Mouse (Mus musculus): ENCODE measurements around the gene Acaa1a. TPM values are rescaled to one million over a fixed set of nuclear protein-coding genes. Genes with fewer than 3 reads are reported as not detected.

Acaa1a gene
- polyA plus RNA-seq, 1 experiment from 2014 or later, result 122 TPM

DNA sequence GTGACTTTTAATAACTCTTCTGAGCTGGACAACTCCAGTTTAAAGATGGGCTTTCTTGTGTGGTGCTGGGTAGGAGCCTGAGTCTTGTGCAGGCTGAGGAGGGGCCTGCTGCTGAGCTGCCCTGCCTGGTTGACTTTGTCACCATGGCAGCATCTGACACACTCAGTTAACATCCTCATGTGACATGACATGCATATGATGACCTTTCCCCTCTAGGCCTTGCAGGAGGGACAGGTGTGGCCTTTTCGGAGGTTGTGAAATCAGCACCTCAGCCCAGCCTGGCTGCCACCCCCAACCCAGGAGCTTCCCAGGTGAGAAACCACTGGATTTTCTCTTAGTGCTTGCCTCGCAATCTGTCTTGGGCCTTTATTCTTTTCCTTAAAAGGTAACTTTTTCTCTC lies 50.7 kb downstream of the Acaa1a start:
- TF ChIP-seq CTCF (IDR thresholded peaks at IDR 0.05; ENCODE audit: low read depth), result no peak
- H3K36me3 ChIP-seq (ENCODE audit: insufficient read depth, low read length), result no peaks in the 10 kb centered on the region
- DNase-seq (ENCODE audit: low spot score) (no peak), ATAC-seq (replicated peaks; ENCODE audit: low FRiP score, low read depth) (no peak)
- H3K4me1 ChIP-seq (replicated peaks; ENCODE audit: insufficient read depth, low read length), result no peaks in the 10 kb centered on the region
- H3K9me3 ChIP-seq (replicated peaks; ENCODE audit: low read length), result no peaks in the 10 kb centered on the region
- H3K27ac ChIP-seq, result no peak overlapping the region
- no peaks in the 10 kb centered on the region for H3K27me3 ChIP-seq (ENCODE audit: insufficient read depth, low read length)
- WGBS, result 98% methylated on average over 2 of the region's 2 CpGs
- H3K9ac ChIP-seq (ENCODE audit: low read depth, low read length), result no peak overlapping the region
- H3K4me2 ChIP-seq (ENCODE audit: low read length), result no peak overlapping the region
- no peak overlapping the region for H3K4me3 ChIP-seq (replicated peaks; ENCODE audit: low read depth, low read length)

DNA sequence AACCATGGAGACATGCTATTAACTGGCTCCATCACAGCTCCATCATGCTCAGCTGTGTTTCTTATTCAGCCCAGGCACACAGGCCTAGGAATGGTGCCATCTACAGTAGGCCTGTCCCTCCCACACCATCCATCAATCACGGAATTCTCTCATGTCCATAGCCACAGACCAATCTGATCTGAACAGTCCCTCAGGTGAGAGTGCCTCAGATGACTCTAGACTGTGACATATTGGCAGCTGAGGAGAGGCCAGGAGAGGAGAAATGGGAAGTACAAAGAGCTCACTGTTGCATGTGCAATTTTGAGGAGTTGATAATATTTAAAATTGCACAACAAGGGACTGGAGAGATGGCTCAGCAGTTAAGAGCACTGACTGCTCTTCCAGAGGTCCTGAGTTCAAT lies 55.3 kb downstream of the Acaa1a start:
- Histone ChIP-seq H3K27ac (no peak overlapping the region), H3K36me3 (ENCODE audit: insufficient read depth, low read length) (no peaks in the 10 kb centered on the region), H3K4me1 (replicated peaks; ENCODE audit: insufficient read depth, low read length) (no peaks in the 10 kb centered on the region), H3K9ac (ENCODE audit: low read depth, low read length) (no peak overlapping the region), H3K4me3 (replicated peaks; ENCODE audit: low read depth, low read length) (no peak overlapping the region), H3K4me2 (ENCODE audit: low read length) (no peak overlapping the region), H3K27me3 (ENCODE audit: insufficient read depth, low read length) (no peaks in the 10 kb centered on the region), H3K9me3 (replicated peaks; ENCODE audit: low read length) (no peaks in the 10 kb centered on the region)
- 88% methylated on average over 1 of the region's 1 CpGs for WGBS
- no peak for ATAC-seq (replicated peaks; ENCODE audit: low FRiP score, low read depth)
- TF ChIP-seq CTCF (IDR thresholded peaks at IDR 0.05; ENCODE audit: low read depth), result no peak
- no peak for DNase-seq (ENCODE audit: low spot score)

Other genes starting within 250 kb of the Acaa1a start
- gene Plcd1, start 246.2 kb upstream of the Acaa1a start, polyA plus RNA-seq (2015; fragmentation: Nextera tagmentation; extraction: Ambion mirVana), result 17.3 and 17.8 TPM in 2 replicates
- gene Dlec1, start 237.2 kb upstream of the Acaa1a start, polyA plus RNA-seq (2015; fragmentation: Nextera tagmentation; extraction: Ambion mirVana), result 6.4 and 6.6 TPM in 2 replicates
- 72.8 and 79.8 TPM in 2 replicates for gene Acaa1b, start 182.6 kb upstream of the Acaa1a start, polyA plus RNA-seq (2015; fragmentation: Nextera tagmentation; extraction: Ambion mirVana)
- not detected in 2 replicates for gene Gm47289, start 180.5 kb upstream of the Acaa1a start, polyA plus RNA-seq (2015; fragmentation: Nextera tagmentation; extraction: Ambion mirVana)
- gene Slc22a13, start 130.6 kb upstream of the Acaa1a start, polyA plus RNA-seq (2015; fragmentation: Nextera tagmentation; extraction: Ambion mirVana), result 45.6 and 53.7 TPM in 2 replicates
- 10.8 and 11.0 TPM in 2 replicates for gene Oxsr1, start 17.2 kb upstream of the Acaa1a start, polyA plus RNA-seq (2015; fragmentation: Nextera tagmentation; extraction: Ambion mirVana)
- gene Myd88, start 1.7 kb downstream of the Acaa1a start, polyA plus RNA-seq (2015; fragmentation: Nextera tagmentation; extraction: Ambion mirVana), result 26.5 and 29.3 TPM in 2 replicates
- gene Xylb, start 17.7 kb downstream of the Acaa1a start, polyA plus RNA-seq (2015; fragmentation: Nextera tagmentation; extraction: Ambion mirVana), result 43.8 and 47.8 TPM in 2 replicates
- gene Slc22a14, start 25.9 kb downstream of the Acaa1a start, polyA plus RNA-seq (2015; fragmentation: Nextera tagmentation; extraction: Ambion mirVana), result 0.34 and 0.38 TPM in 2 replicates
- gene Acvr2b, start 62.4 kb downstream of the Acaa1a start, polyA plus RNA-seq (2015; fragmentation: Nextera tagmentation; extraction: Ambion mirVana), result 17.6 and 20.2 TPM in 2 replicates
- 11.2 and 13.9 TPM in 2 replicates for gene Exog, start 105.3 kb downstream of the Acaa1a start, polyA plus RNA-seq (2015; fragmentation: Nextera tagmentation; extraction: Ambion mirVana)
- gene Scn5a, start 239.3 kb downstream of the Acaa1a start, polyA plus RNA-seq (2015; fragmentation: Nextera tagmentation; extraction: Ambion mirVana), result 0.12 and 0.18 TPM in 2 replicates

All from kidney, postnatal 0 days (tissue).